Mouse (Mus musculus): ENCODE data around the gene Ahnak2. TPM values are rescaled to one million over a fixed set of nuclear protein-coding genes. Genes with fewer than 3 reads are reported as not detected.
A peak's percentile ranks its signal among the peaks of the same experiment; 100 is the strongest.

The Ahnak2 gene
- polyA plus RNA-seq, 1 experiment from 2014 or later, result 0.25 TPM

DNA sequence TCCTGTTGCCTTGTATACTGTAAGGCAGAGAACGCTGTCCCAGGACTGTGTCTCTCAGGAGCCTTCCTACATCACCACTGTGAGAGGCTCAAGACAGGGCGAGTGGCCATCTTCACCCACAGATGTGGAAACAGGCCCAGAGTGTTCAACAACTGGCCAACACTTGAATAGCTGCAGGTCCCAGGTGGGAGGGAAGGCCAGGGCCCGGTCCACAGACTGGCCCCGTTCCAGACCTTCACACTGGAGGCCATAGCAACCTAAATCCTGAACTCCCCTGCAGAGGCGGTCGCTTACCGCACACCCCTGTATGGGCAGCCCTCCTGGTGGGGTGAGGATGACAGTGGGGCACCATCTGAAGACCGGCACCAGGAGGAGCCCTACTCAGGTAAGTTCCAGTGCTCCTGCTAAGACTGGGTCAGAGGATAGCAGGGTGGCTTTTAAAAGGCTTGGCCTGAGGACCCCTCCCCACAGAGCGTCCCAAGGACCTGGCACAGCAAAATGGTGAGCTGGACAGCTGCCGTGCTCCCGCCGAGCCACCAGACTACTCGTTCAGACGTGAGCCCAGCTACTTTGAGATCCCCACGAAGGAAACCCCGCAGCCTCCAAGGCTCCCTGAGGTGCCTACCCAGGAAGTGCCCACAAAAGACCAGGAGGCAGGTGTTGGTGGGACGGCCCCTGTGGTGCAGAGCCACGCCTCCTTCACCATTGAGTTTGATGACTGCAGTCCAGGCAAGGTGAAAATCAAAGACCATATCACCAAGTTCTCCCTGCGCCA is 67.4 kb downstream of the Ahnak2 start:
- Histone ChIP-seq H3K9me3 (replicated peaks) (no peaks in the 10 kb centered on the region), H3K4me3 (no peak overlapping the region), H3K36me3 (ENCODE audit: poor library complexity, severe bottlenecking) (peaks cover 96% of the 10 kb centered on the region), H3K4me2 (no peak overlapping the region), H3K4me1 (no peaks in the 10 kb centered on the region), H3K27me3 (no peaks in the 10 kb centered on the region), H3K27ac (no peak overlapping the region), H3K9ac (no peak overlapping the region)
- WGBS, result 90% methylated on average over 19 of the region's 19 CpGs
- ATAC-seq, result no peak

DNA sequence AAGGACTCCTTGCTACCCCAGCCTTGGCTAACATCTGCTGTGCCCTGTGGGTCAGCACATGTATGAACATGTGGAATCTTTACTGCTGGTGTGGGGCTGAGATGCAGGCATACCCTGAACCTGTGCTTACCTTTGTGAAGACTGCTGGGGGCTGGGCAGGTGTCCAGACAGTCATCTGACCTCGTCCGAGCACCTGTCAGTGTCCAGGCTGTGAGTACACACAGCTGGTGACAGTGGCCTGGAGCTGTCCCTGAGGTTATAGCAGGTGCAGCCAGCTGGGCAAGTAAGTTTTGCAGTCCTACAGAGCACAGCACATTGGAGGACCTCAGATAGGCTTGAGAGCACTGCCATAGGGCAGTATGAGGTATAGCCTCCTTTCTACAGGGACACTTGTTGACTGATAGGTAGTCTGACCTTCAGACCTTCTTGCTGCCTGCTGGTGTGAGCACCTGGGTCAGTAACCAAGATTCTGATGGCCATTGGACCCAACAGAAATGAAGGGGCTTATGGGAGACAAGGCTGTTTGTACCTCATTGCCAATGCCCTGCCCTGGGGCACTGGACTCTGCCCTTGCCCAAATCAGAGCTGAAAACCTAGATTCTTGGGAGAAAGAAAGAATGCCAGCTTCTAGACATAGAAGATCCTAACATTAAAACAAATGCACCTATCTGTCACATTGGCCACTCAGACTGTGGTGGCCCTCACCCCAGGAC is 68.2 kb downstream of the Ahnak2 start:
- no peak overlapping the region for H3K9ac ChIP-seq
- no peak overlapping the region for H3K27ac ChIP-seq
- H3K27me3 ChIP-seq, result no peaks in the 10 kb centered on the region
- ATAC-seq, result no peak
- H3K36me3 ChIP-seq (ENCODE audit: poor library complexity, severe bottlenecking), result peaks cover 88% of the 10 kb centered on the region
- no peak overlapping the region for H3K4me3 ChIP-seq
- 89% methylated on average over 2 of the region's 2 CpGs for WGBS
- no peaks in the 10 kb centered on the region for H3K9me3 ChIP-seq (replicated peaks)
- H3K4me2 ChIP-seq, result no peak overlapping the region
- no peaks in the 10 kb centered on the region for H3K4me1 ChIP-seq

- no peak overlapping the region for H3K4me3 ChIP-seq
- 0 out of 2 replicates have a peak, but pooled peaks cover 3% of the 10 kb centered on the region for H3K4me1 ChIP-seq
- 90% methylated on average over 10 of the region's 10 CpGs for WGBS
- no peaks in the 10 kb centered on the region for H3K27me3 ChIP-seq
- no peak overlapping the region for H3K27ac ChIP-seq
- no peak for ATAC-seq
- H3K9me3 ChIP-seq (replicated peaks), result no peaks in the 10 kb centered on the region
- H3K36me3 ChIP-seq (ENCODE audit: poor library complexity, severe bottlenecking), result peaks cover 72% of the 10 kb centered on the region
- no peak overlapping the region for H3K4me2 ChIP-seq
- no peak overlapping the region for H3K9ac ChIP-seq
Measured at GRCm38 (mm10) chr12:112732591-112732990, 69.9 kb downstream of the Ahnak2 start.

- Histone ChIP-seq H3K4me3 (no peak overlapping the region), H3K9ac (no peak overlapping the region), H3K4me1 (0 out of 2 replicates have a peak, but pooled peaks cover 5% of the 10 kb centered on the region), H3K36me3 (ENCODE audit: poor library complexity, severe bottlenecking) (peaks cover 54% of the 10 kb centered on the region), H3K9me3 (replicated peaks) (no peaks in the 10 kb centered on the region), H3K27me3 (no peaks in the 10 kb centered on the region), H3K4me2 (no peak overlapping the region), H3K27ac (no peak overlapping the region)
- no peak for ATAC-seq
- 96% methylated on average over 14 of the region's 14 CpGs for WGBS
Measured at GRCm38 (mm10) chr12:112730808-112731207, 71.6 kb downstream of the Ahnak2 start.

DNA sequence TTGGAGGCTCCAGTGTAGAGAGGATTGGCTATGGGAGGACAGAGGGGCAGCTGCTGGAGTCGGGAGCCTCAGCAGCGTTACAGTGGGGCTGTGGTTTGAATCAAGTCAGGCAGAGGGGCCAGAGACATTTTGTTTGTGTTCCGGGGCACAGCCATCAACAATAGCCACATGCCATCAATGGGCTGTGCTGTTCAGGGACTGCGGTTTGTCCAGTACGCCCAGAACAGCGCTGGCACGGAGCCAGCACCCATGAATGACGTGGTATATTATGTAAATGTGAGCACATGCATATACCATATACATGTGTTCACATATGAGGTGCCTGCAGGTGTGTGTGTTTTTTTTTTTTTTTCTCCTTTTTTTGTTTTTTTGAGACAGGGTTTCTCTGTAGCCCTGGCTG is 74.7 kb downstream of the Ahnak2 start:
- no peaks in the 10 kb centered on the region for H3K9me3 ChIP-seq (replicated peaks)
- peaks cover 27% of the 10 kb centered on the region for H3K36me3 ChIP-seq (ENCODE audit: poor library complexity, severe bottlenecking)
- peaks cover 34% of the 10 kb centered on the region for H3K4me1 ChIP-seq
- H3K9ac ChIP-seq, result 0 out of 2 replicates have a peak overlapping the region, but pooled peaks have one; percentile 12
- H3K4me2 ChIP-seq, result no peak overlapping the region
- ATAC-seq, result no peak
- H3K27me3 ChIP-seq, result peaks cover 4% of the 10 kb centered on the region; the same call in 1 of the 2 replicates
- no peak overlapping the region for H3K4me3 ChIP-seq
- no peak overlapping the region for H3K27ac ChIP-seq
- 70% methylated on average over 8 of the region's 8 CpGs for WGBS

DNA sequence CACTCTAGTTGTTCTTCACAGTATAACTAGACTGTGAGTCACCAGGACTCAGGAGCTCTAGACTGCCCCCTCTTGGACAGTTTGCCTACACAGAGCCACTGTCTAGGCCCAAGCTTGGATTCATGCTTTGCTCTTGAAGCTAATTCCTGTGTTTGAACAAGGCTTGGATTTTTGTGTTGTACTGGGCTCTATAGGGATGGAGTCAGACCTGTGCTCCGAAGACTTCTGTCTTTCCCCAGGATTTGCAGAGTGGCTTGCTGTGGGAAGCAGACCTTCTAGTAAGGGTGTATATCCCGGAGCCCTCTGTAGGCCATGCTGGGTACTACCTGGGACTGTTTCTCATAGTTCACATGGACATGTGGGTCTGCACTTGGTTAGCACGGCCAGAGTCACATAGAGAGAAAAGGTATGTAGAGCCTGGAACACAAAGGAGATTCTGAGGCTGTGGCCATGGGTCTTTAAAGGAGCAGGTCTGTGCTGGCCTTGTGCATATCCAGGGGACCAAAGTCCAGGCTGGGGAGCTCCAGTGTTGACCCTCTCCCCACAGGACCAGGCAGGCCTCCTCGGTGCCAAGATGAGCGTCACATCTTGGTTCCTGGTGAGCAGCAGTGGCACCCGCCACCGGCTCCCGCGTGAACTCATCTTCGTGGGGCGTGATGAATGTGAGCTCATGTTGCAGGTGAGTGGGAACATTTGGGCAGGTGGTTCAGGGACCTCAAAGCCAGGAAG is 78.2 kb downstream of the Ahnak2 start:
- no peak overlapping the region for H3K27ac ChIP-seq
- no peak overlapping the region for H3K9ac ChIP-seq
- H3K27me3 ChIP-seq, result peaks cover 26% of the 10 kb centered on the region
- 0 out of 2 replicates have a peak, but pooled peaks cover 2% of the 10 kb centered on the region for H3K36me3 ChIP-seq (ENCODE audit: poor library complexity, severe bottlenecking)
- H3K9me3 ChIP-seq (replicated peaks), result no peaks in the 10 kb centered on the region
- peak; percentile 30; the same call in 1 of the 2 replicates for ATAC-seq
- peak overlapping the region; percentile 98; the same call in 1 of the 2 replicates for H3K4me2 ChIP-seq
- H3K4me3 ChIP-seq, result no peak overlapping the region
- peaks cover 43% of the 10 kb centered on the region for H3K4me1 ChIP-seq
- WGBS, result 80% methylated on average over 11 of the region's 11 CpGs

- peak overlapping the region; percentile 98 for H3K4me2 ChIP-seq
- ATAC-seq, result no peak
- WGBS, result 93% methylated on average over 6 of the region's 6 CpGs
- H3K36me3 ChIP-seq (ENCODE audit: poor library complexity, severe bottlenecking), result 0 out of 2 replicates have a peak, but pooled peaks cover 2% of the 10 kb centered on the region
- H3K27me3 ChIP-seq, result peaks cover 30% of the 10 kb centered on the region
- H3K9me3 ChIP-seq (replicated peaks), result no peaks in the 10 kb centered on the region
- H3K4me3 ChIP-seq, result peak overlapping the region; percentile 84
- H3K27ac ChIP-seq, result no peak overlapping the region
- peaks cover 43% of the 10 kb centered on the region for H3K4me1 ChIP-seq
- peak overlapping the region; percentile 89 for H3K9ac ChIP-seq
Measured at GRCm38 (mm10) chr12:112723445-112723844, 79.0 kb downstream of the Ahnak2 start.

GRCm38 (mm10) chr12:112723028-112723330 is 79.5 kb downstream of the Ahnak2 start:
- Histone ChIP-seq H3K27ac (no peak overlapping the region), H3K4me2 (peak overlapping the region; percentile 98), H3K9ac (peak overlapping the region; percentile 89), H3K9me3 (replicated peaks) (no peaks in the 10 kb centered on the region), H3K4me1 (peaks cover 43% of the 10 kb centered on the region), H3K36me3 (ENCODE audit: poor library complexity, severe bottlenecking) (0 out of 2 replicates have a peak, but pooled peaks cover 2% of the 10 kb centered on the region), H3K27me3 (peaks cover 30% of the 10 kb centered on the region), H3K4me3 (peak overlapping the region; percentile 84)
- peak; percentile 4; the same call in 1 of the 2 replicates for ATAC-seq
- 3% methylated on average over 4 of the region's 5 CpGs for WGBS

GRCm38 (mm10) chr12:112722240-112723027 is 80.0 kb downstream of the Ahnak2 start:
- Histone ChIP-seq H3K4me3 (peak overlapping the region; percentile 84), H3K4me1 (peaks cover 38% of the 10 kb centered on the region), H3K9ac (peak overlapping the region; percentile 89), H3K36me3 (ENCODE audit: poor library complexity, severe bottlenecking) (0 out of 2 replicates have a peak, but pooled peaks cover 2% of the 10 kb centered on the region), H3K27me3 (peaks cover 30% of the 10 kb centered on the region), H3K9me3 (replicated peaks) (no peaks in the 10 kb centered on the region), H3K27ac (peak overlapping the region; percentile 54), H3K4me2 (peak overlapping the region; percentile 98)
- peak; percentile 72 for ATAC-seq
- 0% methylated on average over 33 of the region's 75 CpGs for WGBS
